Mouse (Mus musculus) midbrain, embryonic 14.5 days (tissue): ENCODE results near the gene Mia3. TPM values are rescaled to one million over a fixed set of nuclear protein-coding genes. Genes with fewer than 3 reads are reported as not detected.

ENCODE experiments used
- ATAC-seq: fragments of 200-750 bp; cut with Nextera tagmentation; 2 replicates; pipeline ENCODE4 v1.8.0; 2017; ENCODE audit warnings: moderate number of reproducible peaks, moderate library complexity; ENCODE audit not compliant: low FRiP score, low TSS enrichment
- DNase-seq: peaks from one replicate; pipeline ENCODE4 v3.0.0-alpha.2; 2015
- H3K27ac ChIP-seq: fragments of 300-500 bp; sonication (generic); replicated peaks from 2 replicates; pipeline ENCODE4 v1.5.1; 2014; ENCODE audit warnings: mild to moderate bottlenecking, low read depth, low read length, moderate library complexity
- H3K27me3 ChIP-seq: fragments of 300-500 bp; sonication (generic); 2 replicates; pipeline ENCODE4 v1.6.1; 2014; ENCODE audit warnings: low read length, control low read depth, mixed read lengths; ENCODE audit not compliant: control insufficient read depth, insufficient read depth
- H3K36me3 ChIP-seq: fragments of 300-500 bp; sonication (generic); 2 replicates; pipeline ENCODE4 v1.6.1; 2014; ENCODE audit warnings: low read length, control low read depth; ENCODE audit not compliant: control insufficient read depth, insufficient read depth
- H3K4me1 ChIP-seq: fragments of 300-500 bp; sonication (generic); 2 replicates; pipeline ENCODE4 v1.6.1; 2014; ENCODE audit warnings: mild to moderate bottlenecking, antibody characterized with exemption, low read length, control low read depth; ENCODE audit not compliant: control insufficient read depth, insufficient read depth
- H3K4me2 ChIP-seq: fragments of 300-500 bp; sonication (generic); 2 replicates; pipeline ENCODE4 v1.6.1; 2014; ENCODE audit warnings: mild to moderate bottlenecking, low read length, moderate library complexity
- H3K4me3 ChIP-seq: fragments of 300-500 bp; sonication (generic); replicated peaks from 2 replicates; pipeline ENCODE4 v1.5.1; 2014; ENCODE audit warnings: low read depth, low read length
- H3K9ac ChIP-seq: fragments of 300-500 bp; sonication (generic); replicated peaks from 2 replicates; pipeline ENCODE4 v1.6.1; 2014; ENCODE audit warnings: mild to moderate bottlenecking, low read length, moderate library complexity
- H3K9me3 ChIP-seq: fragments of 300-500 bp; sonication (generic); 2 replicates; pipeline ENCODE4 v1.6.1; 2016; ENCODE audit warnings: low read length, control low read depth, mixed read lengths; ENCODE audit not compliant: control insufficient read depth
- WGBS: fragments of 180-500 bp; shearing (Covaris S2); extraction: QIAGEN DNeasy Blood & Tissue Kit; methylation state at CpG from one replicate; pipeline ENCODE4 v1.1.7; 2014; 5-methylcytosine and 5-hydroxymethylcytosine counted together
- polyA plus RNA-seq: library from polyadenylated mRNA; unstranded; fragments of >200 nt; fragmentation: Nextera tagmentation; extraction: Ambion mirVana; gene quantifications from 2 replicates; pipeline ENCODE4 v1.2.1, GENCODE M21; 2014

The Mia3 gene
- polyA plus RNA-seq, 1 experiment from 2014 or later, result 117 TPM

DNA sequence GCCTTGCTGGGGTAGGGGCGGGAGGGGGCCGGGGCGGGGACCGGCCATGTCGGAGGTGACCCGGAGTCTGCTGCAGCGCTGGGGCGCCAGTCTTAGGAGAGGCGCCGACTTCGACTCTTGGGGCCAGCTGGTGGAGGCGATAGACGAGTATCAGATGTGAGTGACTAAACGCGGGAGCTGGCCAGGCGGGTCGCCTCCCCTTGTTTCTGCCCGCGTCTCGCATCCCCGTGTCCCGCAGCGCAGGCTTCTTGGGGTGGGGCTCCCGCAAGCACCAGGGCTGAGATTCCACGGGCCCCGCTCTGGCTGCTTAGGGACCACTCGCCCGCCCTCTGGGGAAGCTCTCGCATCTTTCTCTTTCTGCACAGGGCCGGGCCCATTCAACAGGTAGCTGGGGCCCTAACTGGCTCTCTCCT, 71.9 kb downstream of the Mia3 start:
- Histone ChIP-seq H3K4me1 (no peaks in the 10 kb centered on the region), H3K4me2 (peak overlapping the region; percentile 56), H3K27me3 (no peaks in the 10 kb centered on the region), H3K9me3 (no peaks in the 10 kb centered on the region), H3K36me3 (peaks cover 16% of the 10 kb centered on the region), H3K27ac (no peak overlapping the region; the same call in 1 of the 2 replicates), H3K4me3 (peak overlapping the region; percentile 46), H3K9ac (peak overlapping the region; percentile 30; the same call in 1 of the 2 replicates)
- DNase-seq, result peak; percentile 66
- peak; percentile 14 for ATAC-seq
- 1% methylated on average over 28 of the region's 30 CpGs for WGBS

DNA sequence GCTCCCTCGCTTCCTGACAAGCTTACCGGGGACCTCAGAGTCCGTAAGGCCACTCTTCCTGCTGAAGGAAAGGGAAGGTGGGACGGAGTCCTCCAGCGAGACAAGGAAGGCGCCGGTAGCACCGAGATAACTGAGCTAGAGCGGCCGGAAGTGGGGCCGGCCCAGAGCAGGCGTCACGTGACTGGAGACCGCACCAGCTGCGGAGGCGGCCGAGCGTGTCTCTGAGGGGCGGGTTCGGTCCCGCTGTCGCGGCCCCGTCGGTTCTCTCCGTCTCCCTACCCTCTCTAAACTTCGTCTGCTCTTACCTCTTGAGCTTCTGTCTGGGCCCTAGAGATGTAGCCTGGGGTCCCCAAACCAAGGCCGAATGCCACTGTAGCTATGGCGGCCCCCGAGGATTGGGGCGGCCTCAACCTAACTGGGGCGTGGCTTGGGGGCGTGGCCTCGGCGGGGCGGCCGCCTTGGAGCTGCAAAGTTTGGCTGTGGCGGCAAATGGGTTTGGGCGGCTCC, 72.4 kb downstream of the Mia3 start, which contains the start of gene Brox:
TSS of gene Brox (minus strand) at position 393 of the 507 bp plus-strand sequence.
- DNase-seq (peak; percentile 95), ATAC-seq (peak; percentile 89)
- under 1% methylated on average over 39 of the region's 39 CpGs for WGBS
- Histone ChIP-seq H3K27me3 (no peaks in the 10 kb centered on the region), H3K4me3 (peak within 1 kb of the TSS; percentile 46), H3K4me1 (no peaks in the 10 kb centered on the region), H3K9me3 (no peaks in the 10 kb centered on the region), H3K36me3 (peaks cover 21% of the 10 kb centered on the region), H3K4me2 (peak within 1 kb of the TSS; percentile 56), H3K27ac (peak within 1 kb of the TSS; percentile 75), H3K9ac (peak within 1 kb of the TSS; percentile 55)

DNA sequence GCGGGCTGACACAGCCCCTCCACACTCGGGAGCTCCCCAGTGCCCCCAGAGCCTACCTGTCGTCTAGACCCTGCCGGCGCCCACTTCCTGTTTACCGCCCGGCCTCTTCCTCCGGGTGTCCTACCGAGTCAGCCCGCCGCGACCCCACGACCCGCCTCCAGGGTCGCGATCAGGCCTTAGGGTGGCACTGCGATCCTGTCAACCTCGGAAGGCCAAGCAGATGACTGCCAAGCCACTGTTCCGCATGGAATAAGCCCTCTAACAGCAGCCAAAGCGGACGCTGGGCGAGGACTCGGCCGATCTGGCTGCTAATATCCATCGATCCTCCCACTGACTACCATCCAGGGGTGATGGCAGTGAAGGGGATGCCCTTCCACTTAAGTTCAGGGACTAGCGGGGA, 72.9 kb downstream of the Mia3 start, which contains the start of gene Aida:
TSS of gene Aida (plus strand) at position 126 of the 400 bp plus-strand sequence.
- Histone ChIP-seq H3K27ac (peak within 1 kb of the TSS; percentile 75), H3K4me3 (peak within 1 kb of the TSS; percentile 46), H3K9me3 (no peaks in the 10 kb centered on the region), H3K27me3 (no peaks in the 10 kb centered on the region), H3K4me1 (no peaks in the 10 kb centered on the region), H3K9ac (peak within 1 kb of the TSS; percentile 55), H3K4me2 (peak within 1 kb of the TSS; percentile 56), H3K36me3 (peaks cover 24% of the 10 kb centered on the region)
- peak; percentile 29; the same call in 1 of the 2 replicates for ATAC-seq
- under 1% methylated on average over 26 of the region's 26 CpGs for WGBS
- DNase-seq, result peak; percentile 67

DNA sequence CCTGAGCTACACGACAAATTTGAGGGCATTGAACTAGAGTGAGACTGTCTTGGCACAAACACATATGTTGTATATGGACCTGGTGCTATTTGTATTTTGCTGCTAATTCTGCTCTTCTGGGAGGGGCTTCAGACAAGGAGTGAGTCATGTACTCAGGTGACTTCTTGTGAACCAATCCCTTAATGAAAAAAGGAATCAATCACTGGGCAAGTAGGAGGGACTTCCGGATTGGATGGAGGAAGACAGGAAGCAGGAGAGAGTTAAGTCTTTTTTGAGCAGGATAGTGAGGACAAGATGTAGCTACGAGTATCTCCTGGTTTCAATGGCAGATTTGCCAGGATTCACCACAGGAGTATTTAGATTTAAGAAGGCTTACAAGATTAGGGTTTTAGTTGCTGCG, 79.8 kb downstream of the Mia3 start:
- Histone ChIP-seq H3K9me3 (no peaks in the 10 kb centered on the region), H3K4me2 (no peak overlapping the region), H3K36me3 (peaks cover 91% of the 10 kb centered on the region), H3K9ac (no peak overlapping the region), H3K4me3 (no peak overlapping the region), H3K27me3 (no peaks in the 10 kb centered on the region), H3K27ac (no peak overlapping the region), H3K4me1 (no peaks in the 10 kb centered on the region)
- DNase-seq (no peak), ATAC-seq (no peak)
- WGBS, result 95% methylated on average over 4 of the region's 4 CpGs

DNA sequence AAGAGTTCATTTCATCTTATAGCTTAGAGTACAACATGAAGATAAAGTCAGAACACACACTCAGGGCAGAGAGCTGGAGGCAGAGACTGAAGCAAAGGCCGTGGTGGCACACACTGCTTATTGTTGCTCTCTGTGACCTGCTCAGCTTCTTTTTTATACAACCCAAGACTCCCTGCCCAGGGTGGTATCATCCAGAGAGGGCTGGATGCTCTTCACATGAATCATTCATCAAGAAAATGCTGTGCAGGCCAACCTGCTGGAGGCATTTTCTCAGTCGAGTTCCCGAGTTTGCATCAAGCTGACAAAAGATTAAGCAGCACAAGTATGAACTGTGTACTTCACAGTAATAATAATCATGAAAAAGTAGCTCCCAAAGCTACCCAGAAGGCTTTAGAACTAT, 81.0 kb downstream of the Mia3 start:
- WGBS, result 84% methylated on average over 3 of the region's 3 CpGs
- ATAC-seq, result no peak
- H3K36me3 ChIP-seq, result peaks cover 93% of the 10 kb centered on the region

More for the DNA sequence above, 81.0 kb downstream of the Mia3 start:
- Histone ChIP-seq H3K27me3 (no peaks in the 10 kb centered on the region), H3K4me3 (no peak overlapping the region), H3K27ac (no peak overlapping the region), H3K9me3 (no peaks in the 10 kb centered on the region), H3K4me2 (no peak overlapping the region), H3K4me1 (no peaks in the 10 kb centered on the region), H3K9ac (no peak overlapping the region)
- DNase-seq, result no peak

Other genes with a start within 250 kb of the Mia3 start
- 6.0 and 9.1 TPM in 2 replicates for gene Disp1, start 148.0 kb downstream of the Mia3 start, polyA plus RNA-seq
- 35.1 and 52.4 TPM in 2 replicates for gene Aida, start 73.0 kb downstream of the Mia3 start, polyA plus RNA-seq
- gene Brox, start 72.3 kb downstream of the Mia3 start, polyA plus RNA-seq, result 90.0 and 125 TPM in 2 replicates
- 14.6 and 16.5 TPM in 2 replicates for gene Taf1a, start 19.4 kb upstream of the Mia3 start, polyA plus RNA-seq
- 0.61 and 0.72 TPM in 2 replicates for gene Hhipl2, start 48.7 kb upstream of the Mia3 start, polyA plus RNA-seq